Mouse (Mus musculus): ENCODE results near the gene Kcnh2. TPM values are rescaled to one million over a fixed set of nuclear protein-coding genes. Genes with fewer than 3 reads are reported as not detected.
A peak's percentile ranks its signal among the peaks of the same experiment; 100 is the strongest.

The Kcnh2 gene
- polyA plus RNA-seq, 1 experiment from 2014 or later = 0.08 TPM

DNA sequence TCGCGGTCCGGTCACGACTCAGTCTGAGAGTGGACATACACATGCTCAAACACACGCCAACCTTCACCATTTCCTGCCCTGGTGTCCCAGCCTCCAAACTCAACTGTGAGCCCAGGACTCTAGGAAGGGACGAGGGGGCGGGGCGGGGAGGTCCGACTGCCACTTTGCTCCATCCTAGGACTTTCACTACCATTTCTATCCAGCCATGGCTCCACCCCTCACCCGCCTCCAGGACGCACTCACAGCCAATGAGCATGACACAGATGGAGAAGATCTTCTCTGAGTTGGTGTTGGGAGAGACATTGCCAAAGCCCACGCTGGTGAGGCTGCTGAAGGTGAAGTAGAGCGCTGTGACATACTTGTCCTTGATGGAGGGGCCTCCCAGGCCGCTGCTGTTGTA, 26.2 kb downstream of the Kcnh2 start:
- H3K27me3 ChIP-seq (ENCODE audit: insufficient read depth, low read length) = peaks cover 7% of the 10 kb centered on the region
- WGBS (ENCODE audit: insufficient replicate concordance) = 66% methylated on average over 14 of the region's 14 CpGs

DNA sequence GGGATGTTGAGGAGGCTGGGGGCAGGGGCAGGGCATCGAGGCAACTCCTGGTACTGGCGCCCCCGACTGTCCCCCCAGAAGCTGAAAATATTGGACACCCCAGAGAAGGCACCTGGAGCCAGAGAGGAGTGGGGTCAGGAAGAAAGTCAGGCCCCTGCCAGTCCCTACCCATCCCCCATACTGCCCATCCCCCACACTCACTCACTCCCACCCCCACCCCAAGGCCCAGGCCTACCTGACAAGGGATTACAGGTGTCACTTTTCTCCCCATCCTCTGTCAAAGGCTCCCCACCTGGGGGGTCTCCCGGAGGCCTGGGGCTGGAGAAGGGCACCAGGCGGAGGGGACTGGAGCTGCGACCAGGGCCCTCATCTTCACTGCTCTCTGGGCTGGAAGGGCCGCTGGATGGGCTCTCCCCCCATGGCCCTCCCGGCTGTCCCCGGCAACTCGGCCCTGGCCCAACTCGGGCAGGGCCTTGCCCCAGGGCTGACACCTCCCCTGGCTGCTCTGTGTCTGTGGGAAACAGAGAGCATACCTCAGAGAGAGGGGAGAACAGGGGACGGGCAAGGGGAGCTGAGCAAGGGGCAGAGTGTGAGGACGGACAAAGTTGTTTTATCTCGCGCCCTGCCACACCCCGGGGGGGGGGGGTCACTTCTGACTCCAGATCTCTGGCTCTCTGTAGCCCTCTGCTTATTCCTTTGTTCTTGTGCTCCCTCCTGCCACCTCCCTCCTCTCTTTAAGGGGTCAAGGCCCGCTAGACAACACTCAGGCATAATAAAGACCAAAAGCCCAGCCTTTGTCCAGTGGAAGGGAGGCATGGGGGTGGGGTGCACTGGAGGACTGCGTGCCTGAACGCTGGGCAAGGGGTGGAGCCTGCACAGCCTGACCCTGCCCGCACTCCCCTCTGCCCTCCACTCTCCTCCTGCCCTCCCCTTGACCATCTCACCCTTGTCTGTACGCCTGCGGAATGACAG, 29.4 kb downstream of the Kcnh2 start:
- 0 out of 2 replicates have a peak, but pooled peaks cover 2% of the 10 kb centered on the region for H3K4me1 ChIP-seq (ENCODE audit: insufficient read depth)
- H3K9ac ChIP-seq (replicated peaks) = no peak overlapping the region
- no peaks in the 10 kb centered on the region for H3K36me3 ChIP-seq (replicated peaks; ENCODE audit: insufficient read depth, low read length)
- no peak overlapping the region for H3K4me3 ChIP-seq (ENCODE audit: low read depth, low read length)
- H3K9me3 ChIP-seq (ENCODE audit: low read length) = no peaks in the 10 kb centered on the region
- DNase-seq (no peak), ATAC-seq (no peak)
- TF ChIP-seq EP300 (IDR thresholded peaks at IDR 0.05; ENCODE audit: low read depth) (no peak), CTCF (IDR thresholded peaks at IDR 0.05; ENCODE audit: low read depth) (no peak)
- no peak overlapping the region for H3K27ac ChIP-seq (ENCODE audit: low read depth)
- H3K4me2 ChIP-seq (ENCODE audit: low read depth, low read length) = no peak overlapping the region
- no peaks in the 10 kb centered on the region for H3K27me3 ChIP-seq (ENCODE audit: insufficient read depth, low read length)
- 57% methylated on average over 22 of the region's 22 CpGs for WGBS (ENCODE audit: insufficient replicate concordance)

More for the DNA sequence above, 26.2 kb downstream of the Kcnh2 start:
- Histone ChIP-seq H3K36me3 (replicated peaks; ENCODE audit: insufficient read depth, low read length) (no peaks in the 10 kb centered on the region), H3K4me2 (ENCODE audit: low read depth, low read length) (no peak overlapping the region), H3K4me1 (ENCODE audit: insufficient read depth) (peaks cover 4% of the 10 kb centered on the region), H3K27ac (ENCODE audit: low read depth) (no peak overlapping the region), H3K9ac (replicated peaks) (no peak overlapping the region), H3K9me3 (ENCODE audit: low read length) (no peaks in the 10 kb centered on the region), H3K4me3 (ENCODE audit: low read depth, low read length) (no peak overlapping the region)
- ATAC-seq = no peak
- no peak for TF ChIP-seq EP300 (IDR thresholded peaks at IDR 0.05; ENCODE audit: low read depth)
- TF ChIP-seq CTCF (IDR thresholded peaks at IDR 0.05; ENCODE audit: low read depth) = no peak
- DNase-seq = no peak

DNA sequence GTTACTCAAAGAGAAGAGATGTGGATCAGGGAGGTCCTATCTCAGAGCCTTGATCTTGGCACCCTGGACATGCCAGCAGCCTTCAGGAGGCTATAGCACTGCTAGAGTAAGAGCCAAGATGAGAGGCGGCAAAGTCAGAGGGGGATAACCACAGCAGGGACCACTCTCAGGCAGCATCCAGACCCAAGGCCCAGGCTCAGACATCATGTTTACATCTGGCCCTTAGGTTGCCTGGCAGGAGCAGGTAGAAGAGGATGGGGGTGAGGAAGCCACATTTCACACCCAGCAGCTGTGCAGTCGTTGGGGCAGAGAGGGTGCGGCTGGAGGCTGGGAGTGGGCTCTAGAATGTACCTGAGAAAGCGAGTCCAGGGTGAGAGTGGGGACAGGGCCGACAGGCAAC, 30.5 kb downstream of the Kcnh2 start:
- DNase-seq (no peak), ATAC-seq (no peak)
- no peak for TF ChIP-seq EP300 (IDR thresholded peaks at IDR 0.05; ENCODE audit: low read depth)
- TF ChIP-seq CTCF (IDR thresholded peaks at IDR 0.05; ENCODE audit: low read depth) = no peak
- Histone ChIP-seq H3K4me2 (ENCODE audit: low read depth, low read length) (no peak overlapping the region), H3K36me3 (replicated peaks; ENCODE audit: insufficient read depth, low read length) (no peaks in the 10 kb centered on the region), H3K4me3 (ENCODE audit: low read depth, low read length) (no peak overlapping the region), H3K9ac (replicated peaks) (no peak overlapping the region), H3K27me3 (ENCODE audit: insufficient read depth, low read length) (no peaks in the 10 kb centered on the region), H3K9me3 (ENCODE audit: low read length) (no peaks in the 10 kb centered on the region), H3K27ac (ENCODE audit: low read depth) (no peak overlapping the region), H3K4me1 (ENCODE audit: insufficient read depth) (0 out of 2 replicates have a peak, but pooled peaks cover 2% of the 10 kb centered on the region)
- 63% methylated on average over 5 of the region's 5 CpGs for WGBS (ENCODE audit: insufficient replicate concordance)

DNA sequence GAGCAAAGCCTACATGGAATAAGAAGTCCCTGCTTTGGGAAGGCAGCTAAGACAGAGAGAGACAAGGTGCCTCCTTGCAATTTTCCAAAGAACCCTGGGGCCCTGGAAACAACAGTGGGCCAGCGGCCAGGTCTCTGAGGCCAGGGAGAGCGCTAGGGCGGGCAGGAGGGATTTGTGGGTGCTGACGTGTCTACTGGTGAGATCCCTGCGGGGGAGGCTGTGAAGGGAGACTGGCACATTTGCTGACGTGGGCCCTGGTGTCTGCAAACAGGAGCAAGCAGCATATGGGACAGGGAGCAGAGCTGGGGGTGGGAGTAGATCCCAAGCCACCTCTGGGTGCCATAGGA, 31.0 kb downstream of the Kcnh2 start:
- Histone ChIP-seq H3K4me3 (ENCODE audit: low read depth, low read length) (no peak overlapping the region), H3K9me3 (ENCODE audit: low read length) (no peaks in the 10 kb centered on the region), H3K36me3 (replicated peaks; ENCODE audit: insufficient read depth, low read length) (no peaks in the 10 kb centered on the region), H3K9ac (replicated peaks) (no peak overlapping the region), H3K27ac (ENCODE audit: low read depth) (no peak overlapping the region), H3K27me3 (ENCODE audit: insufficient read depth, low read length) (no peaks in the 10 kb centered on the region), H3K4me1 (ENCODE audit: insufficient read depth) (0 out of 2 replicates have a peak, but pooled peaks cover 2% of the 10 kb centered on the region), H3K4me2 (ENCODE audit: low read depth, low read length) (peak overlapping the region; percentile 47)
- WGBS (ENCODE audit: insufficient replicate concordance) = 44% methylated on average over 6 of the region's 6 CpGs
- no peak for DNase-seq
- ATAC-seq = peak; percentile 38; the same call in 1 of the 2 replicates
- TF ChIP-seq EP300 (IDR thresholded peaks at IDR 0.05; ENCODE audit: low read depth) (no peak), CTCF (IDR thresholded peaks at IDR 0.05; ENCODE audit: low read depth) (no peak)

DNA sequence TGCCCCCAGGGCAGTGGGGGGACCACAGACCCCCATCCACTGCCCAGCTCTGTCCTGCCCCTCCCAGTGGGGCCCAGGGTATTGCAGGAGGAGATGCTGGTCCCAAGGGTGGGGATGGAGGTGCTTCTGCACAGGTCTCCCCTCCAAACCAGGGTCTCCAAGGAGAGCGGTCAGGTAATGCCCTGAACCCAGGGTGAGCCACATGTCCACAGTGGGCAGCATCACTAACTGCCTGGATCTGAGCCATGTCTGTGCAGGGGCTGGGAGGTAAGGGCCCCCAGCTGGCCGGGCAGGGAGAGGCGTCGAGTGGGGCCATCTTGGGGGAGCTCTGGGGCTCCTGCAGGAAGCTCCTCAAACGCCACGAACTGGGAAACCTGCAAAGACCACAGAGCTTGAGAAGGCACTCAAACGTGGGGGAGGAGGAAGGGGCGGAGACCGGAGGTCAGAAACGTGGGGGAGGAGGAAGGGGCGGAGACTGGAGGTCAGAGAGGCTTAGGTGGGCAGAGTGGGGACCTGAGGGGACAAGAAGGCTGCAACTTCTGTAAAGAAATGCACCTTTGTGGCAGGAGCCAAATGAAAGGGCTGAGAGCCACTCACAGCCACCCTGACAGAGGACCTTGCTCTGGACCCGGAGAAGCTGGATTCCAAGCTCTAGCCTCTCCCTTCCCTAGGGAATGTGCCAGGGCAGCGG, 31.5 kb downstream of the Kcnh2 start:
- H3K27ac ChIP-seq (ENCODE audit: low read depth) = no peak overlapping the region
- no peaks in the 10 kb centered on the region for H3K27me3 ChIP-seq (ENCODE audit: insufficient read depth, low read length)
- 0 out of 2 replicates have a peak, but pooled peaks cover 2% of the 10 kb centered on the region for H3K4me1 ChIP-seq (ENCODE audit: insufficient read depth)
- H3K9me3 ChIP-seq (ENCODE audit: low read length) = no peaks in the 10 kb centered on the region
- no peak for ATAC-seq
- TF ChIP-seq CTCF (IDR thresholded peaks at IDR 0.05; ENCODE audit: low read depth) (no peak), EP300 (IDR thresholded peaks at IDR 0.05; ENCODE audit: low read depth) (no peak)
- WGBS (ENCODE audit: insufficient replicate concordance) = 24% methylated on average over 13 of the region's 13 CpGs
- no peaks in the 10 kb centered on the region for H3K36me3 ChIP-seq (replicated peaks; ENCODE audit: insufficient read depth, low read length)
- H3K9ac ChIP-seq (replicated peaks) = no peak overlapping the region
- no peak for DNase-seq
- peak overlapping the region; percentile 47 for H3K4me2 ChIP-seq (ENCODE audit: low read depth, low read length)
- H3K4me3 ChIP-seq (ENCODE audit: low read depth, low read length) = no peak overlapping the region

DNA sequence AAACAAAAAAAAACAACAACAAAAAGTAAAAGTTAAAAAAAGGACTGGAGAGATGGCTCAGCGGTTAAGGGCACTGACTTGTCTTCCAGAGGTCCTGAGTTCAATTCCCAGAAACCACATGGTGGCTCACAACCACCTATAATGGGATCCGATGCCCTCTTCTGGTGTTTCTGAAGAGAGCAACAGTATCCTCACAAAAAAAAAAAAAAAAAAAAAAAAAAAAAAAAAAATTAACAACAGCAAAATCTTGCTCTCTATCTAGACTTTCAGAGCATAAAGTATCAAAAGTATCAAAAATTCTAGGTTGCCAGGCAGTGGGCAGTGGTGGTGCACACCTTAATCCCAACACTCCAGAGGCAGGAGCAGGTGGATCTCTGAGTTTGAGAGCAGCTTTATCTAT, 42.2 kb downstream of the Kcnh2 start:
- H3K4me3 ChIP-seq (ENCODE audit: low read depth, low read length) = no peak overlapping the region
- no peaks in the 10 kb centered on the region for H3K36me3 ChIP-seq (replicated peaks; ENCODE audit: insufficient read depth, low read length)
- peaks cover 14% of the 10 kb centered on the region for H3K9me3 ChIP-seq (ENCODE audit: low read length)
- no peak overlapping the region for H3K4me2 ChIP-seq (ENCODE audit: low read depth, low read length)
- no peaks in the 10 kb centered on the region for H3K4me1 ChIP-seq (ENCODE audit: insufficient read depth)
- H3K27me3 ChIP-seq (ENCODE audit: insufficient read depth, low read length) = no peaks in the 10 kb centered on the region
- no peak for DNase-seq
- WGBS (ENCODE audit: insufficient replicate concordance) = 75% methylated on average over 2 of the region's 2 CpGs
- TF ChIP-seq EP300 (IDR thresholded peaks at IDR 0.05; ENCODE audit: low read depth) (no peak), CTCF (IDR thresholded peaks at IDR 0.05; ENCODE audit: low read depth) (no peak)
- no peak overlapping the region for H3K9ac ChIP-seq (replicated peaks)
- H3K27ac ChIP-seq (ENCODE audit: low read depth) = no peak overlapping the region
- no peak for ATAC-seq

Data from liver, postnatal 0 days (tissue).